Mouse (Mus musculus) thymus, postnatal 25 days (tissue): Measurements from ENCODE around the gene Cenpj.

Source experiments
- DNase-seq: peaks from one replicate; pipeline ENCODE4 v3.0.0; 2022

The Cenpj gene

GRCm38 (mm10) chr14:56575416-56575815, at the start of gene Cenpj, which contains the start of gene Parp4:
Cenpj (minus strand) TSS chr14:56575425.
Parp4 (plus strand) TSS chr14:56575619.
- DNase-seq, result peak; percentile 78

- DNase-seq, result no peak
Measured at GRCm38 (mm10) chr14:56620425-56620824, 45.2 kb upstream of the Cenpj start.

- no peak for DNase-seq
Measured at GRCm38 (mm10) chr14:56617470-56617869, 42.2 kb upstream of the Cenpj start.

GRCm38 (mm10) chr14:56613212-56613611, 38.0 kb upstream of the Cenpj start:
- DNase-seq, result no peak

- DNase-seq, result no peak
Measured at GRCm38 (mm10) chr14:56605136-56605535, 29.9 kb upstream of the Cenpj start.

- DNase-seq, result no peak
Measured at GRCm38 (mm10) chr14:56604438-56604837, 29.2 kb upstream of the Cenpj start.

- DNase-seq, result no peak
Measured at GRCm38 (mm10) chr14:56602069-56602468, 26.8 kb upstream of the Cenpj start.

GRCm38 (mm10) chr14:56598759-56599158, 23.5 kb upstream of the Cenpj start:
- DNase-seq, result peak; percentile 76

GRCm38 (mm10) chr14:56594811-56595210, 19.6 kb upstream of the Cenpj start:
- DNase-seq, result no peak

GRCm38 (mm10) chr14:56592191-56592590, 17.0 kb upstream of the Cenpj start:
- no peak for DNase-seq

GRCm38 (mm10) chr14:56582294-56582693, 7.1 kb upstream of the Cenpj start:
- DNase-seq, result no peak

- no peak for DNase-seq
Measured at GRCm38 (mm10) chr14:56581117-56581516, 5.9 kb upstream of the Cenpj start.

- DNase-seq, result no peak
Measured at GRCm38 (mm10) chr14:56579011-56579410, 3.8 kb upstream of the Cenpj start.

- peak; percentile 63 for DNase-seq
Measured at GRCm38 (mm10) chr14:56575969-56576901, 1.0 kb upstream of the Cenpj start.

- DNase-seq, result no peak
Measured at GRCm38 (mm10) chr14:56572546-56572945, 2.7 kb downstream of the Cenpj start.

- DNase-seq, result peak; percentile 95
Measured at GRCm38 (mm10) chr14:56571310-56572093, 3.7 kb downstream of the Cenpj start.

GRCm38 (mm10) chr14:56569041-56569440, 6.2 kb downstream of the Cenpj start:
- no peak for DNase-seq

GRCm38 (mm10) chr14:56567476-56567875, 7.7 kb downstream of the Cenpj start:
- DNase-seq, result peak; percentile 31

- DNase-seq, result no peak
Measured at GRCm38 (mm10) chr14:56559134-56559533, 16.1 kb downstream of the Cenpj start.

- DNase-seq, result no peak
Measured at GRCm38 (mm10) chr14:56554716-56555115, 20.5 kb downstream of the Cenpj start.

- no peak for DNase-seq
Measured at GRCm38 (mm10) chr14:56553331-56553730, 21.9 kb downstream of the Cenpj start.

GRCm38 (mm10) chr14:56552924-56553323, 22.3 kb downstream of the Cenpj start:
- DNase-seq, result no peak

GRCm38 (mm10) chr14:56550960-56551359, 24.3 kb downstream of the Cenpj start:
- DNase-seq, result no peak

- no peak for DNase-seq
Measured at GRCm38 (mm10) chr14:56545491-56545890, 29.7 kb downstream of the Cenpj start.
